Mouse (Mus musculus) midbrain, postnatal 0 days (tissue): ENCODE data around the gene Ift52. TPM values are rescaled to one million over a fixed set of nuclear protein-coding genes. Genes with fewer than 3 reads are reported as not detected.

Experiments used
- ATAC-seq: fragments of 200-750 bp; cut with Nextera tagmentation; 2 replicates; pipeline ENCODE4 v1.8.0; 2017; ENCODE audit warnings: moderate number of reproducible peaks, mild to moderate bottlenecking, moderate TSS enrichment, moderate library complexity; ENCODE audit not compliant: low FRiP score
- DNase-seq: peaks from one replicate; pipeline ENCODE4 v3.0.0-alpha.2; 2015; ENCODE audit warnings: low spot score
- H3K27ac ChIP-seq: fragments of 300-500 bp; sonication (generic); 2 replicates; pipeline ENCODE4 v1.5.1; 2014; ENCODE audit warnings: low read depth, mild to moderate bottlenecking, low read length, mixed read lengths
- H3K27me3 ChIP-seq: fragments of 300-500 bp; sonication (generic); 2 replicates; pipeline ENCODE4 v1.6.1; 2014; ENCODE audit warnings: low read length, control low read depth, mixed read lengths; ENCODE audit not compliant: insufficient read depth
- H3K36me3 ChIP-seq: fragments of 300-500 bp; sonication (generic); 2 replicates; pipeline ENCODE4 v1.6.1; 2014; ENCODE audit warnings: low read length, control low read depth, mixed read lengths; ENCODE audit not compliant: insufficient read depth
- H3K4me1 ChIP-seq: fragments of 300-500 bp; sonication (generic); 2 replicates; pipeline ENCODE4 v1.6.1; 2014; ENCODE audit warnings: mild to moderate bottlenecking, control low read depth, antibody characterized with exemption, low read length, mixed read lengths; ENCODE audit not compliant: insufficient read depth
- H3K4me2 ChIP-seq: fragments of 300-500 bp; sonication (generic); 2 replicates; pipeline ENCODE4 v1.6.1; 2014; ENCODE audit warnings: low read depth, mild to moderate bottlenecking, low read length, mixed read lengths; ENCODE audit not compliant: poor library complexity, severe bottlenecking
- H3K4me3 ChIP-seq: fragments of 300-500 bp; sonication (generic); 2 replicates; pipeline ENCODE4 v1.5.1; 2014; ENCODE audit warnings: low read depth, mild to moderate bottlenecking, low read length, moderate library complexity
- H3K9ac ChIP-seq: fragments of 300-500 bp; sonication (generic); replicated peaks from 2 replicates; pipeline ENCODE4 v1.6.1; 2014; ENCODE audit warnings: mild to moderate bottlenecking, low read length, moderate library complexity, mixed read lengths; ENCODE audit not compliant: poor library complexity, severe bottlenecking
- H3K9me3 ChIP-seq: fragments of 300-500 bp; sonication (generic); 2 replicates; pipeline ENCODE4 v1.6.1; 2016; ENCODE audit warnings: low read length, control low read depth
- CTCF ChIP-seq: IDR thresholded peaks from 2 replicates; pipeline ENCODE4 v1.5.1; 2016; ENCODE audit warnings: antibody characterized with exemption, mild to moderate bottlenecking
- WGBS: fragments of 180-500 bp; shearing (Covaris S2); extraction: QIAGEN DNeasy Blood & Tissue Kit; methylation state at CpG from one replicate; pipeline ENCODE4 v1.1.7; 2014; 5-methylcytosine and 5-hydroxymethylcytosine counted together
- microRNA-seq: library from miRNA; unstranded; fragments of <30 nt; microRNA quantifications from one replicate; pipeline ENCODE4, GENCODE M21; 2016; ENCODE audit warnings: borderline number of aligned reads
- polyA plus RNA-seq: library from polyadenylated mRNA; unstranded; fragments of >200 nt; fragmentation: Nextera tagmentation; extraction: Ambion mirVana; gene quantifications from 2 replicates; pipeline ENCODE4 v1.2.1, GENCODE M21; 2015
- total RNA-seq: library from RNA; depleted of rRNA; stranded (reverse); fragments of >200 nt; gene quantifications from 2 replicates; pipeline ENCODE4 v1.2.3, GENCODE M21; 2014; rRNA removed

Gene Ift52
- total and polyA plus RNA-seq, 2 experiments from 2014 or later = 29.8 to 31.2 TPM

DNA sequence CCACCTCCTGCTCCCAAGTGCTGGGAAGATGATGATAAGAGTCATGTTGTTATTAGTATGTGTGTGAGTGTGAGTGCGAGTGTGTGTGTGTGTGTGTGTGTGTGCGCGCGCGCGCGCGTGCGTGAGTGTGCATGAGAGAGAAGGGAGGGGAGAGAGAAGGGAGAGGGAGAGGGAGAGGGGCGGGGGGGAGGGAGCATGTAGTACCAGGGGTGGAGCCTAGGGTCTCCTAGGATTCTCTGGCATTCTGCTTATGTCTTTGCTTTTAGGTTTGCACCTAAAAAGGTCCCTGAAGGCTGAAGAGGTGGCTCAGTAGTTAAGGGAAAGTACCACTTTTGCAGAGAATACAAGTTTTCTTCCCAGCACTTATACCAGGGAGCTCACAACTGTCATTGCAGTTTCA is 77.8 kb downstream of the Ift52 start:
- no peak for ATAC-seq
- Histone ChIP-seq H3K4me1 (no peaks in the 10 kb centered on the region), H3K4me2 (no peak overlapping the region), H3K4me3 (no peak overlapping the region), H3K27me3 (no peaks in the 10 kb centered on the region), H3K27ac (no peak overlapping the region), H3K36me3 (no peaks in the 10 kb centered on the region), H3K9me3 (no peaks in the 10 kb centered on the region), H3K9ac (no peak overlapping the region)
- DNase-seq = no peak
- WGBS = 91% methylated on average over 10 of the region's 10 CpGs
- TF ChIP-seq CTCF = no peak

Small RNA genes lying within 50 kb of the gene (microRNA-seq; reads per million reads assigned to microRNA genes)
- gene Gm22174 (not detected), gene Mir7003 (not detected)

Other genes starting within 250 kb of the Ift52 start
- 101 and 138 TPM in 2 replicates for gene Srsf6, start 85.8 kb upstream of the Ift52 start, total RNA-seq
- 134 and 135 TPM in 2 replicates for gene Srsf6, start 85.8 kb upstream of the Ift52 start, polyA plus RNA-seq
- gene L3mbtl1, start 73.9 kb upstream of the Ift52 start, total RNA-seq = 16.9 and 21.1 TPM in 2 replicates
- gene L3mbtl1, start 73.9 kb upstream of the Ift52 start, polyA plus RNA-seq = 10.2 and 11.9 TPM in 2 replicates
- 0.14 TPM in 1 of 2 replicates, not detected in the other for gene Sgk2, start 30.0 kb upstream of the Ift52 start, total RNA-seq
- not detected in 2 replicates for gene Sgk2, start 30.0 kb upstream of the Ift52 start, polyA plus RNA-seq
- 1.4 and 2.2 TPM in 2 replicates for gene Mybl2, start 37.3 kb downstream of the Ift52 start, total RNA-seq
- 1.2 and 1.8 TPM in 2 replicates for gene Mybl2, start 37.3 kb downstream of the Ift52 start, polyA plus RNA-seq
- gene Gtsf1l, start 70.5 kb downstream of the Ift52 start, total RNA-seq = not detected in 2 replicates
- not detected in 2 replicates for gene Gtsf1l, start 70.5 kb downstream of the Ift52 start, polyA plus RNA-seq
- 7.6 and 14.3 TPM in 2 replicates for gene Tox2, start 185.8 kb downstream of the Ift52 start, total RNA-seq
- gene Tox2, start 185.8 kb downstream of the Ift52 start, polyA plus RNA-seq = 57.0 and 64.7 TPM in 2 replicates